Mouse (Mus musculus) forebrain, embryonic 16.5 days (tissue): Measurements from ENCODE around the gene Aar2. TPM values are rescaled to one million over a fixed set of nuclear protein-coding genes. Genes with fewer than 3 reads are reported as not detected.

Experiments used
- ATAC-seq: fragments of 200-750 bp; cut with Nextera tagmentation; 2 replicates; pipeline ENCODE4 v1.8.0; 2017; ENCODE audit warnings: mild to moderate bottlenecking, moderate library complexity
- H3K27ac ChIP-seq: fragments of 300-500 bp; sonication (generic); 2 replicates; pipeline ENCODE4 v1.5.1; 2014; ENCODE audit warnings: low read length, control low read depth
- H3K27me3 ChIP-seq: fragments of 300-500 bp; sonication (generic); replicated peaks from 2 replicates; pipeline ENCODE4 v1.6.1; 2014; ENCODE audit warnings: low read length; ENCODE audit not compliant: control insufficient read depth, insufficient read depth
- H3K36me3 ChIP-seq: fragments of 300-500 bp; sonication (generic); 2 replicates; pipeline ENCODE4 v1.6.1; 2014; ENCODE audit not compliant: control insufficient read depth, insufficient read depth
- H3K4me1 ChIP-seq: fragments of 300-500 bp; sonication (generic); replicated peaks from 2 replicates; pipeline ENCODE4 v1.6.1; 2014; ENCODE audit warnings: low read length; ENCODE audit not compliant: control insufficient read depth, insufficient read depth
- H3K4me2 ChIP-seq: fragments of 300-500 bp; sonication (generic); 2 replicates; pipeline ENCODE4 v1.6.1; 2014; ENCODE audit warnings: mild to moderate bottlenecking, low read length, control low read depth
- H3K4me3 ChIP-seq: fragments of 300-500 bp; sonication (generic); replicated peaks from 2 replicates; pipeline ENCODE4 v1.5.1; 2014; ENCODE audit warnings: mild to moderate bottlenecking, low read length, control low read depth
- H3K9ac ChIP-seq: fragments of 300-500 bp; sonication (generic); replicated peaks from 2 replicates; pipeline ENCODE4 v1.6.1; 2014; ENCODE audit warnings: low read depth, low read length, control low read depth
- H3K9me3 ChIP-seq: fragments of 300-500 bp; sonication (generic); 2 replicates; pipeline ENCODE4 v1.6.1; 2016; ENCODE audit warnings: low read length; ENCODE audit not compliant: control insufficient read depth
- WGBS: fragments of 180-500 bp; shearing (Covaris S2); extraction: QIAGEN DNeasy Blood & Tissue Kit; methylation state at CpG from one replicate; pipeline ENCODE4 v1.1.7; 2014; 5-methylcytosine and 5-hydroxymethylcytosine counted together
- polyA plus RNA-seq: library from polyadenylated mRNA; unstranded; fragments of >200 nt; fragmentation: Nextera tagmentation; extraction: Ambion mirVana; gene quantifications from 2 replicates; pipeline ENCODE4 v1.2.1, GENCODE M21; 2015

The Aar2 gene
- polyA plus RNA-seq, 1 experiment from 2014 or later: 45.9 TPM

DNA sequence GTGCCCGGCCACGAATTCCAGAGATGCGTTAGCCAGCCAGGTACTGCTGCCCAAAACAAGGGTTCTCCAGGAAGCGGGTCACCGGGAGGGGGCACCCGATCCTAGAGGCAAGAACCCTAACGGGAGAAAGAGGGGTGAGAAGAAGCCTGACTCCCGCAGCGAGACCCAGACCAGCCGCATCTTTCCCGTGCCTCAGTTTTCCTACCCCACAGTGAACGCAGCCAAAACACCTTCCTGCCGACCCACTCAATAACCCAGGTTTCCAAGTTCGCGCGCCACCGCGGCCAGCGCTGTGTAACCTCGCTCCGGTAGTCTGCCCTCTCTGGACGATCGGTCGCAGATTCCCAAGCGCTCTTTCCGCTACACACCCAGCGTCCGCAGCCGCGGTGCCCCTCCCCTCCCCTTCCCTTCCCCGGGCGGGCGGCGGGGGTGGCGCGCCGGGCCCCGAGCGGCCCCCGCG is 65.7 kb downstream of the Aar2 start:
- Histone ChIP-seq H3K9me3 (no peaks in the 10 kb centered on the region), H3K27me3 (peaks cover 11% of the 10 kb centered on the region; the same call in 1 of the 2 replicates), H3K9ac (peak overlapping the region; percentile 91), H3K4me3 (peak overlapping the region; percentile 75), H3K4me1 (peaks cover 32% of the 10 kb centered on the region), H3K4me2 (peak overlapping the region; percentile 95), H3K36me3 (no peaks in the 10 kb centered on the region), H3K27ac (no peak overlapping the region; the same call in 1 of the 2 replicates)
- peak; percentile 45 for ATAC-seq
- WGBS: under 1% methylated on average over 41 of the region's 41 CpGs

DNA sequence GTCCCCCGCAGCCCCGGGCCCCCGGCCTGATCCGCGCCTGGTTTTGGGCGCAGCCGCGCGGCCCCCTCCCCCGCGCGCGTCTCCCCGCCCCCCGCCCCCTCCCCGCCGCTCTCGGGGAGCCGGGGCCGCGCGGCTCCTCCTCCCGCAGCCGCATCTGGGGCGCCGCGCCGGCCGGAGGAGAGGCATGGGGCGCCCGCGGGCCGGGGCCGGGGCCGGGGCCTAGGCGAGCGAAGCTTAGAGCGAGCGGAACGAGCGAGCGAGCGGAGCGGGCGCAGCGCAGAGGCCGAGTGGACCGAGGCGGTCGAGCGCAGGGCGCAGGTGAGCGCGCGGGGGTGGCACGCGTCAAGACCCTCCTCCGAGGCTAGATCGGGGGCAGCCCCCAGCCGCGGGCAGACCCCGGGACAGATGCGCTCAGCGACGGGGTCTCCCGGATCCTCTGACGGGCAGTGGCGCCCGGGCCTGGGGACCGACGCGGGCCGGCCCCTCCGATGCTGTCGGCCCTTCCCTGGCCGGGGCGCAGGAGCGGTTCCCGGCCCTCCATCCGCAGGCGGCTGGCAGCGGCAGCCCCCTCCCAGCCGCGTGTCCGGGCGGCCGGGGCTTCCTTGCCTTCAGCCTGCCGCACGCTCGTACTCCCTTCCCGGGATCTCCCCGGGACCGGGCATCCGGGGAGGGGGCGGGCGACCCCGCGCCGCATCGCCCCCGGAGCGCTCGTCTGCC is 66.3 kb downstream of the Aar2 start, which contains the start of gene Dlgap4:
TSS of gene Dlgap4 (plus strand) at position 165 of the 717 bp plus-strand sequence.
- peaks cover 11% of the 10 kb centered on the region; the same call in 1 of the 2 replicates for H3K27me3 ChIP-seq
- H3K36me3 ChIP-seq: no peaks in the 10 kb centered on the region
- H3K9me3 ChIP-seq: no peaks in the 10 kb centered on the region
- under 1% methylated on average over 79 of the region's 103 CpGs for WGBS
- H3K27ac ChIP-seq: no peak within 1 kb of the TSS; the same call in none of the 2 replicates
- peak within 1 kb of the TSS; percentile 75 for H3K4me3 ChIP-seq
- ATAC-seq: peak; percentile 80
- H3K4me1 ChIP-seq: peaks cover 32% of the 10 kb centered on the region
- H3K4me2 ChIP-seq: peak within 1 kb of the TSS; percentile 95
- peak within 1 kb of the TSS; percentile 91 for H3K9ac ChIP-seq

DNA sequence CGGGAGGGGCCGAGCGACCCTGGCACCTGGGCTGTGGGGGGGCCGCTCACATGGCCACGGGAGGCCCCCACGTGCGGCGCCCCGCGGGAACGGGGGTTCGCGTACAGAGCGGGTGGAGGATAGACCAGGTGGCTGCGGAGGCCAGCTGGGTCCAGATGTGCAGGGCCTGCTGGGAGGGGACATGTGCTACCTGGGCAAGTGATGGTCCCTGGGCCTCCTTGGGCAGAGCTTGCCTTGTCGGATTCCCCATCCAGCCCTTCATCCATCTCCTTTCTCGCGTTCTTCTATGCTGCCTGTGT is 66.8 kb downstream of the Aar2 start:
- H3K27ac ChIP-seq: no peak overlapping the region
- peaks cover 11% of the 10 kb centered on the region; the same call in 1 of the 2 replicates for H3K27me3 ChIP-seq
- H3K9me3 ChIP-seq: no peaks in the 10 kb centered on the region
- peak overlapping the region; percentile 95 for H3K4me2 ChIP-seq
- peaks cover 32% of the 10 kb centered on the region for H3K4me1 ChIP-seq
- H3K9ac ChIP-seq: peak overlapping the region; percentile 91
- no peaks in the 10 kb centered on the region for H3K36me3 ChIP-seq
- H3K4me3 ChIP-seq: peak overlapping the region; percentile 75
- 1% methylated on average over 18 of the region's 18 CpGs for whole genome bisulfite sequencing
- peak; percentile 19 for ATAC-seq

DNA sequence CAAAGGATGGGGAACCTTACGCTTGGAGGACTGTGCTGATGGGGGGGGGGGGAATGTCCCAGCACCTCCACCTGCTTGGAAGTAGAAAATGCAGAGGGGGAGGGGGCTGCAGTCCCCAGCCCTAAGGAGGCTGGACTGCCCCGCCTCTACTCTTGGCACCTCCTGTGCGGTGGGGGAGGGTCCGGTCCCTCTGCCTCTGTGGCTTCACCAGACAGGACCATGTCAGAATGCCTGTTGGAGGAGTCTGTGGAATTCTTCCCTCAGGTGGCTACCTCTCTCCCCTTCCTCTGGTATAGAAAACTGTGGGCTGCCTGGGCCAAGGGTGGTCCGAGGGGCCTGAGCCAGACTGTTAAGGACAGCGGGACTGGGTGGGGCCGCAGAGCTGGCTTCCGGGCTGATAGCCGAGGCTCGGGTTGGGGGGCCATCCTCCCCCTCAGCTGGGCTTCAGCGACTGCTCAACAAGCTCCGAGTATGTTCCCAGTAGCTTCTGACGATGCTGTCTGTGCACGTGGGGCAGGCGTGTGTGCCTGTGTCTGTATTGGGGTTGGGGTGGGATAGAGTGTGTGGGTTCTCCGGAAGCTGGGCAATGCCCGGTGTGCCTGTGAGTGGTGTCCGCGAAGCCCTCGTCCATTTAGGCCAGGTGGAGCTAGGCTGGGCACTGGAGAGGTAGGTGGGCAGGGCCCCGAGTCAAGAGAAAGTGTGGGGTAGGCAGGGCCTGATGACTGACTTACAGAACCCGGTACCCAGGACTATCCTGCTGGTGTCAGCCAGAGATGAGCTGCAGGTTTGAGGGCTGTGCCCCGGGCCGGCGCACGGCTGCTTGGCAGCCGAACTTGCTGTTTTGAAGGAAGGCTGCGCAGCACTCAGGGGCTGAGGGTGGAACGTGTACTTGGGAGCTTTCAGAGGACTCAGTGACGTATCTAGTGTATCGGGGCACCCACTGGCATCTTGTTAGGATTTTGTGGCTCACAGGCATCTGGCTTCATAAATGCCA is 67.6 kb downstream of the Aar2 start:
- Histone ChIP-seq H3K4me2 (peak overlapping the region; percentile 95), H3K4me1 (peaks cover 32% of the 10 kb centered on the region), H3K27me3 (peaks cover 11% of the 10 kb centered on the region; the same call in 1 of the 2 replicates), H3K9me3 (no peaks in the 10 kb centered on the region), H3K27ac (no peak overlapping the region), H3K9ac (peak overlapping the region; percentile 91), H3K4me3 (peak overlapping the region; percentile 75), H3K36me3 (no peaks in the 10 kb centered on the region)
- 9% methylated on average over 31 of the region's 31 CpGs for WGBS
- peak; percentile 16; the same call in 1 of the 2 replicates for ATAC-seq

DNA sequence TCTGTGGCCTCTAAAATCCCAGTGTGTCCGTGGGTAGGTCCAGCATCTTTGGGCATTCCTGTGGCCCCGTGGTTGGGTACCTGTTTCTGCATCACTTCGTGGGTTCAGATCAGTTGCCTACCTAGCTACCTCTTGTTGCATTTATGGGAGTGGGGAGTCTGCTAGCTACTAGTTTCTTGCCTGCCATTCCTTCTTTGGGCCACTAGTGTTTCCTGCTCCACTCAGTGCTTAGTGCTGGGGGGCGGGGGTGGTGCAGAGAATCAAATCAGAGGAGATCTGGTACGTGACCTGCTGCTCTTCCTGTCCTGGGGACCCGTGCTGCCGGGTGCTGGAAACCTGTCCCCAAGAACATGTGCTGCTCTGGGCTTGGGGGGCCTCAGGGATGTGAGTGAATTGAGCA is 69.1 kb downstream of the Aar2 start:
- 80% methylated on average over 7 of the region's 7 CpGs for WGBS
- Histone ChIP-seq H3K27me3 (peaks cover 11% of the 10 kb centered on the region; the same call in 1 of the 2 replicates), H3K4me1 (peaks cover 32% of the 10 kb centered on the region), H3K4me3 (no peak overlapping the region), H3K9me3 (no peaks in the 10 kb centered on the region), H3K9ac (no peak overlapping the region), H3K4me2 (no peak overlapping the region), H3K36me3 (no peaks in the 10 kb centered on the region), H3K27ac (no peak overlapping the region)
- no peak for ATAC-seq

DNA sequence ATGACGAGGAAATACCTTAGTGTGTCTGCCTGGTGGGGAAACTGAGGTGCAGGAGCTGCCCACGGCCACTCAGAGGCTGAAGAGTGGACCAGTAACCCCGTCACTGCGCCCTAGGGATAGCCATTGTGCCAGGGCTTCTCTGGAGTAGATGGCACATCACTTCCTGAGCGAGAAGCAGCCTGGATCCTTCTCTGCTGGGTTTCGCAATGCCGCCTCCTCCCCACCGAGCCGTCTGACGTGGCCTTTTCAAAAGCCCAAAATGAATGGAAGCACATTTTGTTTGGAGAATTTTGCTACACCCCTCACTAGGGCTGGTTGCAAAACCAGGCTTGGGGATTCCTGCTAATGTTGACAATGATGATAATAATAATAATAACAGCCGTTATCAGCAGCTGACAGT is 70.2 kb downstream of the Aar2 start:
- Histone ChIP-seq H3K27ac (no peak overlapping the region), H3K9ac (no peak overlapping the region), H3K27me3 (peaks cover 7% of the 10 kb centered on the region; the same call in 1 of the 2 replicates), H3K36me3 (no peaks in the 10 kb centered on the region), H3K4me2 (no peak overlapping the region), H3K4me3 (no peak overlapping the region), H3K4me1 (peaks cover 32% of the 10 kb centered on the region), H3K9me3 (no peaks in the 10 kb centered on the region)
- 20% methylated on average over 11 of the region's 11 CpGs for WGBS
- no peak for ATAC-seq

Other genes starting within 250 kb of the Aar2 start
- 5.0 and 6.9 TPM in 2 replicates for gene Cnbd2, start 235.3 kb upstream of the Aar2 start, polyA plus RNA-seq
- 60.6 and 64.9 TPM in 2 replicates for gene Scand1, start 234.9 kb upstream of the Aar2 start, polyA plus RNA-seq
- 10.7 and 15.5 TPM in 2 replicates for gene Epb41l1, start 126.7 kb upstream of the Aar2 start, polyA plus RNA-seq
- 342 and 361 TPM in 2 replicates for gene Dlgap4, start 66.1 kb downstream of the Aar2 start, polyA plus RNA-seq
- gene Myl9, start 227.8 kb downstream of the Aar2 start, polyA plus RNA-seq: 36.5 and 41.4 TPM in 2 replicates